Mouse (Mus musculus) kidney, adult 11 months (tissue): ENCODE results near the gene Trappc3.
A peak's percentile ranks its signal among the peaks of the same experiment; 100 is the strongest.
"Not testable (repeated sequence)": the region's sequence is repeated elsewhere in the genome, so short reads cannot be mapped to it uniquely, and the experiment has no call there.

ENCODE experiments used
- DNase-seq: peaks from one replicate; pipeline ENCODE4 v3.0.0; 2022

The Trappc3 gene

DNA sequence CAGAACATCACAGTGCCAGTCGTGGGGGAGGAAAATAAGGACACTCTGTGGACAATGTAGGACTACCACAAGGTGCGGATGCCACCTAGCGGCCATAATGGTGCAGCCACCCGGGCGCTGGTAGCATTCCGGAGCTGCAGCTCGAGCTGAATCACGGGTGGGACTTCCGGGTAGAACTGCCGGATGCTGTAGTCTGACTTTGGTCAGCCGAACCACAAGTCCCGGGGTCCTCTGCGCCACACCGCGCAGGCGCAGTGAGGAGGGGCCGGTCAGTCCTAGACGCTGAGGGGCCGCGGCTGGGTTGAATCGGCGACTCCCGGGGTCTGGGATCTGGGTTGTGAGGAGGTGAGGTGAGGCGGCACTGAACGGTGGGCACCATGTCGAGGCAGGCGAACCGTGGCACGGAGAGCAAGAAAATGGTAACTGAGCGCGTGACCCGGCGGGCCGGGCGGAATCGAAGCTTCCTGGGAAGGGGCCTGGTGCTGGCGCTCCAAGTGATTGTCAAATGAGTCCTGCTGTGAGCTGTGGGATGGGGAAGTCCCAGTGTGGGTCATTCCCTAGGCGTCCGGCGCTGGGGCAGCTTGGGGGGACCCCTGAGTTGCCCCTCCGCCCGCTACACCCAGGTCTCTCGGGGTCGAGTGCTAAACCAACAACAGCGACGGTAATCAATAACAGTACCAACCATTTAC, at the start of gene Trappc3:
Gene Trappc3, plus strand, starts transcription at position 207 of the 689 bp plus-strand sequence.
- peak; percentile 99 for DNase-seq

DNA sequence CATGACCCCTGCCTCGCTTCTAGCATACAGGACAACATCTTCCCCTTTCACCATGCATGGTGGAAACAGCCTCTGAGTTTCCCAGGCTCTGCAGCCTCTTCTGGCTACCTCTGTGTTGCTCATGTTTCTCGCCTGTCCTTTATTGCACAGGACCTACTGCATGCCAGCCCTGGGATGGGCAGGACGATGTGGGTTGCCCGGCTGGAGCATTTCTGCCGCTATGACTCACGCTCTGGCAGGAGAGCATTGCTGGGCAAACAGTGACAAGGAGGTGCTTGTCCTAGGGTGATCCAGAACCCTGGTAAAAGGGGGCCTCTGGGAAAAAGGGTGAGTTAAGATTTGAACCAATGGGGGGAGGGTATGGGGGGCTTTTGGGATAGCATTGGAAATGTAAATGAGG, 44.4 kb upstream of the Trappc3 start:
- DNase-seq: no peak

DNA sequence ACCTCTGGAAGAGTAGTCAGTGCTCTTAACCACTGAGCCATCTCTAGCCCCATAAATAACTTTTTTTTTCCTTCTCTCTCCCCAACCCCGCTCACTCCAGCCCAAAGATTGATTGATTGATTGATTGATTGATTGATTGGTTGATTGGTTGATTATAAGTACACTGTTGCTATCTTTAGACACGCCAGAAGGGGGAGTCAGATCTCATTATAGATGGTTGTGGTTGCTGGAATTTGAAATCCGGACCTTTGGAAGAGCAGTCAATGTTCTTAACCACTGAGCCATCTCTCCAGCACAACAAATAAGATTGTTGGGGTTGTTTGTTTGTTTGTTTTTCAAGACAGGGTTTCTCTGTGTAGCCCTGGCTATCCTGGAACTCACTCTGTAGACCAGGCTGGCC, 42.6 kb upstream of the Trappc3 start:
- not testable (repeated sequence) for DNase-seq

DNA sequence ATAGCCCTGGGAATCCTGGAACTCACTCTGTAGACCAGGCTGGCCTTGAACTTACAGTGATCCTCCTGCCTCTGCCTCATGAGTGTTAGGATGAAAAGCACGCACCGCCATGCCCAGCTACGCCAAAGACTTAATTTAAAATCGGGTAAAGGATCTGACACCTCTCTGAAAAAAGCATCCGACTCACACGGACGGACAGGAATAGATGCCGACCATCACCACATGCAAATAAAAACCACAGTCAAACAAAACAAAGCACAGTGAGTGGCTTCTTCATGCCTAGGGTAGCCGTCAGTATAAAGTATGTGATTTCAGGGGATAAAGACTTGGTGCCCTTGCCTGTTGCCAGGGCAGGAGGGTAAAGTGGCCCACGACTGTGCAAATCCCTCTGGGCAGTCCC, 42.1 kb upstream of the Trappc3 start:
- DNase-seq: no peak

DNA sequence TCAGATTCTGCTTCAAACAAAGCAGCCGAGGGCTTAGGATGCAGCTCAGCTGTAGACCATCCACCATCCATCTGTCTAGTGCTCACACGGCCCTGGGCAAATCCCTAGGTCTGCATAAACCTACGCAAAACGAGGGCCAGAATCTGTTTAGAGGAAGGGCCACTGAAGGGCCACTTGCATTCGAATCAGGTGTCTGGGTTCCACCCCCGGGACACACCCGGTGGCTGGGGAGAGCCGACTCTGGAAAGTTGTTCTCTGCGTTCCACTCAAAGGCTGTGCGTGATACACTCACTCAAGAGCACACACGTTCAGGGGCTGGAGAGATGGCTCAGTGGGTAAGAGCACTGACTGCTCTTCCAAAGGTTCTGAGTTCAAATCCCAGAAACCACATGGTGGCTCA, 39.5 kb upstream of the Trappc3 start:
- no peak for DNase-seq

DNA sequence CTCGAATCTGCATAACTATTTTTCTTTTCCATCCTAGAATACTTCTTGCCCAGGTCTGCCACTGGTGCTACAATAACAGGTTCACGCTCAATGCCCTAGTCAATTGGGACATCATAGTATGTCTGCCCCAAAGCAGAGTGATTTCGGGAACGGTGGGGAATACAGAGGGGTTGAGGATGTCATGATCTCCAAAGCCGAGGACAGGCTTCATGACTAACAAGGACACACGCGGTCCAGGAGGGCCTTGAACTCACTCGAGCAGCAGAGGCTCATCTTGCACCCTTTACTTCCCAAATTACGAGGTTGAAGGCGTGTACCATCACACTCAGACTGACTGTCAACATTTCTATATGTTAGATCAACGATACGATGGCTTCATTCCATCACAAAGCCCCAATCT, 35.5 kb upstream of the Trappc3 start:
- no peak for DNase-seq

DNA sequence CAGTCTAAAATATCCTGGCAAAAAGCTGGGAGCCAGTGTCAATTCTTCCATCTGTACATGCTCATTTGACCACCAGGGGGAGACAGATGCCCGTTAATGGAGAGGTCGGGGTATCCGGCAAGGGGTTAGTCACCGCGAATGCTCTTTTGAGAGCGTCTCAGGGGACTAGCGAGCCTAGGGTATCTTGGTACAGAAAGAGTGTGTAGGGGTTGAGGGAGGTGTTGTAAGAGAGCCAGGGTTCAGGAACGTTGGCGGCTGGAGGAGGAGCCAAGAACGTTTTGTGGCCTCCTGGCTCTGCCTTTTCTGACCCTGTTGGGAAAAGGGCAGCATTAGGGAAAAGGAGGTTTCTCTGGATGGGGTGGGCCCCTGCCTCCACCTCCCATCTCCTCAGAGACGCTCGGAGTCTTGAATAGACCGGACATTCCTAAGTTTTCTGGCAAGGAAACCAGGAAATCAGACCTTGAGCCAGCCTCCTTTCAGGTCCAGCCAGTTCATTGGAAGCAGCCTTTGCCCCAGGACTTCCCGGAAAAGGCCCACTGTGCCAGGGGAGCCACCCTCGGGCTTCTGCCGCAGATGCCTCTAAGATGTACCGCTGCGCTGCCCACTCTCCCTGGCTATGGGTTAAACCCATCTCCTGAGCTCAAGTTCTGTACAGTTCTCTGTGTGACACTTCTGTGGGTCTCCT, 34.9 kb upstream of the Trappc3 start:
- peak; percentile 79 for DNase-seq

DNA sequence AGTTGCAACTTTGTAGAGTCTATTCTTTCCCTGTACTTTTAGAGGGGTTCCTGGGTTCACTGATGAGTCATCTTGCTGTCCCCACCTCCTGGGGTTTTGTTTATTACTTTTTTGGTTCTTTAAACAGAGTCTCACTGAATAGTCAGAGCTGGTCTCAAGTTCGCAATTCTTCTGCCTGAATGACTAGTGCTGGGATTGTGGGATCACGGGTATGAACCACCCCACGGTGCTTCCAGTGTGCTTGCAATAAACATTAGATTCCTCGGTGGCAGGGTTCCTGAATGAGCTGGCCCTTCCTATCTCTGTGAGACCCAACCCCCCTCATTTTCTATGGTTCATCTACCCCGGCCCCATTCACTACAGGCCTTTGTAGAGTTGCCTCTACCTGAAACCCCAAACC, 34.0 kb upstream of the Trappc3 start:
- no peak for DNase-seq

DNA sequence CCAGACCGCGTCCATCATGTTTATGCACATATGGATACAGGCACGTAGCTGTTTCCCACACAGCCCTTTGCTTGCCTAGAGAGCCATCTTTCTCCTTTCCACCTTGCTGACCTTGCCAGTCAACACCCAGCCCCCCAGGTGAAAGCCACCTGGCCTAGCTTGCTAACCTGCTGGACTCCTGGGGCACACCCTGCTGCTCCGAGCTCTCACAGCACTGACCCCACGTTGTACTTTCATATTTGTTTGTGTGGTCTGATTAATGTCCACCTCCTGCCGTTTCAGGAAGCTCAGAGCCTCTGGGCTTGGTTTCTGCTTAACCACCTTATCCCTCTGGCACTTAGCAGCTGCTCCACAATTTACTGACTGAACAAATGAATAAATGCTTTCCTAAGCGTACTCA, 32.2 kb upstream of the Trappc3 start:
- no peak for DNase-seq

DNA sequence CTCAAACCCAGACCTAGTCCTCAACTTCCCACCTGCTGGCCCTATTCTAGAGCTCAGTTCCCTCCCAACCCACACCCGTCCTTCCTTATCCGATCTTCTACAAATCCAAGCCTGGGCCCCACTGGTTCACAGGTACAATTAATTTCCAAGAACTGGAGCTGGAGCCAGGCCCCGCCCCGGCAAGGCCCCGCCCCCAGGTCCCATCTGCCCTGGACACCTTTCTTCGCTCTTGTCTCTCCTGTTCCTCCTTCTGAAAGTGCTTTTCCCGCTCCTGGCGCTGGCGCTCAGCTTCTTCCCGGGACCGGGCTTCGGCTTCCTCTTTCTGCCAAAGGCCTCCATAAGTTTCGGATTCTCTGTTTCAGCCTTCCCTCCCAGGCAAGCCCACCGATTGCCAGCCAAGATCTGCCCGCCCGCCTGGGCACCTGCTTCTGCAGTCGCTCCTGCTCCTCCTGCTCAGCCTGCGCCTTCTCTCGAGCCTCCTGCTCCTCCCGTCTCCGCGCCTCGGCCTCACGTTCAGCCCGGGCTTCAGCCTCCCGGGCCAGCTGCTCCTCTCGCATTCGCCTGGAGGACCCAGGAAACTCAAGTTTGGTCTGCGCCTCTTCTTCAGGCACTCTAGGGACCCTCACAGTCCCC, 28.3 kb upstream of the Trappc3 start:
- no peak for DNase-seq

DNA sequence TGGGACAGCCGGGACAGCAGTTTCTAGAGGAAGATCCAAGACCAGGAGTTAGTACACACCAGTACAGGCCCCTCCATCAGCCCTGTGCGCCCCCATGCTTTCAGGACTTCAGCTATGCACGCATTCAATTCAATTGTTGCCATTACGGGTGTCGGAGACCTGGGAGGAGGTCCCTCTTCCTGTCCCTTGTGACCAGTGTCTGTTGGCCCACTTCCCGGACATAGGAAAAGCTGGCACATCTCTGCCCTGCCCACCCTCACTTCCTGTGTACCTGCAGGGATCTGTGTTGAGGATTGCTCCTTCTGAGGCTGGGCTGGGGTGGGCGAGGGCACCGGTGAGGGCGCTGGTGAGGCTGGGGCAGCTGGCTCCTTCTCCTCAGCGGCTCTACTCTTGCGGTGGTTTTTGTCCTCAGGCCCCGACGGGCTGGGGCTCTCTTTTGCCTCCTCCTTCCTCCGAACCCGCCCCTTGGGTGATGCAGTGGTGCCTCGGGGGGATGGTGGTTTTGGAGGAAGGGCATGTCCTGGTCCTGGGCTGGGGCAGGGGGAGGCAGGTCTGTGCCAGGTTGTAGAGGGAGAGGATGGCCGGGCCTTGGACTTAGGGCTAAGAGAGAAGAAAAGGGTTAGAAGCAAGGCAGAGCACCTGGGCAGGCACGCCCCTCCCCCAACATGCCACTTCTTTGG, 27.5 kb upstream of the Trappc3 start:
- no peak for DNase-seq

DNA sequence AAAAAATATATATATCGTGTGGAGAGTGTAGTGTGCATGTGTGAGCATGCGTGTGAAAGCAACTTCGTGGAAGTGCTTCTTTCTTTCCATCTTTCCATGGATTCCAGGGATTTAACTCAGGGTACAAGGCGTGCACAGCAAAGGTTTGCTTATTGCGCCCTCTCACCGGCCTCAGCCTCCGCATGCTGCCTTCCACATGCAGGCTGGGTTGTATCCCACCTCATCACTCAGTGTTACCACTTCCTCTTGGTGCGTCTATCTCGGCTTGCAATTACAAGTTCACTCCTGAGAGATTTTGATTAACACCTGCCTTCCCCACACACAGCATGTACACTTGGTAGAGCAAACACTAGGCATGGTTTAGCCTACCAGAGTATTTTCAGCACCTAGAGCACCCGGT, 26.9 kb upstream of the Trappc3 start:
- DNase-seq: no peak

DNA sequence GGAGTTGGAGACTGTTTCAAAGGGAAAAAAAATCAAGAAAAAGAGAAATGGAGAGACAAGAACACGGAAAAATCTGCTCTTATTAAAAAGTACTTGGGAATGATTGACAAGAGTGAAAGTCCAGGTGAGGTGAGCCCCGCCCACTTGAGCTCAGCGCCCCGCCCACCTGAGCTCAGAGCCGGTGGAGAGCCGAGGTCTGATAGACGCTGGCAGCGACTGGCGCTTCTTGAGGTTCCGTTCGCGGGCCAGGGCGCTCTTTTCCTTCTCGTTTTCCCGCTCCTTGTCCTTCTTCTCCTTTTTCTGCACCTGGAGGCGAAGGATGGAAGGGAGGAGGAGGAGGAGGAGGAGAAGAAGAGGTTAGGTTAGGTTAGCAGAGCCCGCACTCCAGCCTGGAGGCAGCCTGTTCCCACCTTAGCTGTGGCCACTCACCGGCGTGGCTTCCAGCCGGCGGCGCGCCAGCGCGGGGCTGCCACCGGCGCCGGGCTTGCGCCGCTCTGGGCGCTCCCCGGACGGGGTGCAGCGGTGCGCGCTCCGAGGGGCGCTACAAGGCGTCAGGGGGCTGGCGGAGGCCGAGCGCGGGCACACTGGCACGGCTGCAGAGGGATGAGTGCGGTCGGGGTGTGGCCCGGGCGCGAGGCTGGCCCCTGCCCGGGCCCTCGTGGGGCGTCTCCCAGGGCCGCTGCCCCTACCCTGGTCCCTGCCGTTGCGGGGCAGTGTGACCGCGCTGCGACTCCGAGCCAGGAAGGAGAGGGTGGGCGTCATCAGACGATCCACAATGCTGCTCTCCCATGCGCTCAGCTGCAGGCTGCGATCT, 25.5 kb upstream of the Trappc3 start:
- DNase-seq: peak; percentile 67

DNA sequence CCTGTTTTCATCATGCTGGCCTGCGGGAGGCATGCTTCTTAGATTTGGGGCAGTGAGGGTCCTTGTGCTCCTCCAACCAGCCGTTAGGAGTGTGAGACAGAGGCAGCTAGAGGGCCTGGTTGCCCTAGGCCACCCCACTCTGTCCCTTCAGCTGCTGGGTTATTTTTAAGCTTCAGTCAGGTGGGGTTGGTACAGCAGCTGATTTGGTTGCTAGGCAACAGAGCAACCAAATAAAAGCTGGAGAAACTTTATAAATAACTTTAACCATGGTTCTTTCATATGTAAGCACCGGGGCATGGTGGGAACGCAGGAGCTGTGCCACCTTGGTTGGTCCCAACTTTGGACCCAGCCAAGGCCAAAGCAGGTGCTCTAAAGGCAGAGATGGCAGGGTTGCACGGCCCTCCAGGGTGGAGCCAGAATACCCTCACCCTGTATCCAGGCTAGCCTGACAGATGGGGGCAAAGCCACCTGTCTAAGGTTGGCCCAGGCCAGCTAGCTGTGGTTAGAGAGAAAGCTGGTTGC, 24.3 kb upstream of the Trappc3 start:
- DNase-seq: no peak

DNA sequence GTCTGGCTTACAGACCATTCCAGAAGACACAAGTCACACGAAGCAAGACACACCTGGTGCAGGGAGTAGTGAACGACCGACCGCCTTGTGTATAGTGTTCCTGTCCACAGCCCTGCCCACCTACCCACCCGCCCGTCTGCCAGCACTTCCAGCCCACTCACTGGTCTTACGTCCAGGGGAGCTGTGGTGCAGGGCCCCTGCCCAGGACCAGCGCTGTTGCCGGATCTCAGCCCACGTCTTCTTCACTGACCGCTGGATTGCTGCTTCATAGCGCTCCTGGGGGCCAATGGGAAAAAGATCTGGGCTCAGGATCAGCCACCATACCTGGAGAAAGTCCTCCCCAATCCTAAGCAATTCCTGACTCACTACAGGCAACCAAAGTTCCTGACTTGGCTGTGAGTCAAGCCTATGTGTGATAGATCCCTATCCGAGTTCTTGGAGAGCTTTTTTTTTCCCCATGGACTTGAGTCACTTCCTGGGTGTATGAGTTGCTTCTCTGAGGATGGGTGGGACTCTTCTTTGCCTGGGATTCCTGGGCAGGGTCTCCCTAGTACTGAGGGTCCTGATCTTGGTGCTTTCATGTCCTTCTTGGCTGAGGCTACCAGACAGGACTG, 22.2 kb upstream of the Trappc3 start:
- no peak for DNase-seq

DNA sequence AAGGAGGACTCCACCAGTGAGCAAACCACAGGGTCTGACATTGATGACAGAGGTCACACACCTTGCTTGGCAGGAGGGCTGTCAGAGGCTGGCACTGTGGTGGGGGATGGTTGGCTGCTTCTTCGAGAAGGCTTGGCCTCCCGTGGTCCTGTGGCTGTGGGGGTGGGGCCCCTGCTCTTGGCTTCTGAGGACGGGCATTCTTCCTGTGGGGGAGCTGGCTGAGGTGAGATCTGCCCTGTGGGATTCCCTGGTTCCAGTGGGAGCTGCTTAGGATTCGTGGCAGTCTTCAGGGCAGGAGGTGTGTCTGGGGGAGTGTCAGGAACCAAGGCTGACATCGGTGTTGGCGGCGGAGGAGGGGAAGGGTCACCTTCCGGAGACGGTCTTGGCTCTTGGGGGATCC, 20.2 kb upstream of the Trappc3 start:
- DNase-seq: no peak

DNA sequence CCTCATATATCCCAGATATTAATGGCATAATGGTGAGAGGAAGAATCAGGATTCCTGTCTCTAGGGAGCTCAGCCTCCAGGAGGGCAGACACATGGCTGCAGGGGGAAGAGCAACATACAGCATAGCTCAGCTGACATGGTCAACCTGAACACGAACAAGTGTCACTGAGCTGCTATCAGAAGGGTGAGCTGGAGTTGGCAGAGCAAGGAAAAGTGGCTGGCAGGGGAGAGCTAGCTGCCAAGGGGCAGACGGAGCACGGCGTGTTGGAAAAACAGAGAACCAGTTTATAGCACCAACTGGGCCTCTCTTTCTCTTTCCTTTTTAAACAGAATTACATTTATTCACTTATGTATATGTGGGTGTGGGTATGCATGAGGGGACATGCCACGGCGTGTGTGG, 19.6 kb upstream of the Trappc3 start:
- no peak for DNase-seq

DNA sequence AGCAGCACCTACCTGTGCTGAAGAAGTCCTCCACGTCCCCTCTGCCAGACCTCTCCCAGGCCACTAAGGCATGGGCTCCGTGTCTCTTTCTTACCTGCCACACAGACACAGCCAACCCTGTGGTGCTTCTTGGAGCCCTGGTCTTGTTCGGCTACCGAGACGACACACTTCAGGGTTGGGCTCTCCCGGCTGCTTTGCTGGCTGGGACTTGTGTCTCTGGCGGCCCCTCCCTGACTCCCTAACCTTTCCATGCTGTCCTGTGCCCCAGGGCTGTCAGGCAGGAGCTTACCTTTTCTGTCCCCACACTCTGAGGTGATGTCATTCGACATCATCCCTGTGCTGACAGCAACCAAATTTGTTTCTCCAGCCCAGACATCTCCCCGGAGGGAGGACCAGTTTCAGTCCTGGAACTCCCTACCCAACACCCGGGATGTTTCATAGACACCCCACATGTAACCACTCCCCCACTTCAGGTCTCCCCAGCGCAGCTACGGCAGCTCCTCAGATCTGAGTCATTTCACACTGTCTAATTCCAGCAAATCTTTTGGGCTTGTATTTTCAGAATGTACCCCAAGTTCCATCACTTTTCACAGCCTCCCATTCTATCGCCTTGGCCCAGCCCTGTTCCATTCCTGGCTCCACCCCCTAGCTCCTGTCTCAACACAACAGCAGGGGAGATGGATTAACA, 15.8 kb upstream of the Trappc3 start:
- no peak for DNase-seq

DNA sequence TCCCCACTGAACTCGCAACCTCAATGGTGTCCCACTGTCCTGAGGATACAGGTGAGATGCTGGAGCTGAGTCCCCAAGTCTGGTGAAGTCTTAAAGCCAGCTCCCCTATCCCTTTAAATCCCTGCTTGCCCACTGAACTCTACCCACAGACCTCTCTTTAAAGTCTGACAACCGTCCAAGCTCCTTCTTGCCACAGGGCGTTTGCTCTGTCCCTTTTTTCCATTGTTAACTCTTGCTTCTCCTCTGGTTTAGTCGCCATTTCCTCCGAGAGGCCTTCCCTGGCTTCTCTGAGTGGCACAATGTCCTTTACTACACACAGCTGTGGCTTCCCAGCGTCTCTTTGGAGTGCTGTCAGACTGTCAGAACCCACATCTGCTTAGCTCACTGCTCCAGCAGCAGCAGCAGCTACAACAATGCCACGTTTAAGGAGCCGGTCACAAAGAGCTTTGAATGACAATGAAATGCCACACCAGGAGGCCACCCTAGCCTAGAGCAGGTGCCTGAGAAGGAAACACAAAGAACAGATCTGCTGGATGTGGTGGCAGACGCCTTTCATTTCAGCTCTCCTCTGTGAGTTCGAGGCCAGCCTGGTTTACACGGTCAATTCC, 13.8 kb upstream of the Trappc3 start:
- DNase-seq: no peak

DNA sequence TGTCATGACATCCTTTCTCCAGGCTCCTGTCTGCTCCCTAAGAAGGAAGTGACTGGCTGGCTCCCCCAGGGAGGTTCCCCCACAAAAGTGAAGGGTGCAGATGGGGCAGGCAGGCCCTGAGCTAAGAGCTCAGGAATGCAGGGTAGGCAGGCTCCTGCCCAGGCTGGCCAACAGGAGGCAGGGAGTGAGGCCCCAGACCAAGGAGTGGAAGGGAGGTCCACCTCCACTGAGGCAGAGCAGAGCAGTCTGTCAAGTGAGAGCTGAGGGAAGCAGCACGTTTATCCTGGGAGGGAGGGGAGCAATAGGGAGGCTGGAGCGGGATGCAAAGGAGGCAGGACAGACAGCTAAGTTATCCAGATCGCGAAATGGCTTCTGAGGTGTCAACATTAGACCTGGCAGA, 11.5 kb upstream of the Trappc3 start:
- DNase-seq: no peak

DNA sequence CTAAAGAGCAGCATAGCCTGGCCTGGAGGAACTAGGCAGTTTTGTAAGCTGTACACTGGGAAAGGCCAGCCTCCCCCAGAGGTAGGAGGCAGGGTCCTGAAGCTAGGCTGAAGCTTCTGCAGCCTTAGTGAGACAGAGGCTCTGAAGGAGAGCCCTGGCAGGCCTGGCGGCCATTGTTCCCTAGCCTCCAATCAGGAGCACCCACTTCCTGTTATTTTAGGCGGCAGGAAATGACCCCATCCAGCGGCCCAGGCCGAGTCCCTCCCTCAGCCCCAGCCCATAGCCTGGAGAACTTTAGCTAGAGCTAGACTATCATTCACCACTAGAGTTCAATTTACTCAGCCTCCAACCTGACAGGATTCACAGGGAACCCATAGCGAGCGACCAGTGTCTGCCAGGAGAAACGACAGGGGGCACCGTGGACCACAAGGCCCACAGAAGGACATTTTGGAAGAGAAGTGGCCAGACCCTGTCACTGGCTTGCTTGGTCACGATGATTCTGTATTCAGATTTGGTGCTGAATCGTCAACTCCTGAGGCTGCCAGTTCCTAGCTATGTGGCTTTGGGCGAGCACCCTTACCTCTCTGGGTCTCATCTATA, 10.4 kb upstream of the Trappc3 start:
- no peak for DNase-seq
